ENCODE assay signal across 8 mouse cellular contexts in the genomic region with DNA sequence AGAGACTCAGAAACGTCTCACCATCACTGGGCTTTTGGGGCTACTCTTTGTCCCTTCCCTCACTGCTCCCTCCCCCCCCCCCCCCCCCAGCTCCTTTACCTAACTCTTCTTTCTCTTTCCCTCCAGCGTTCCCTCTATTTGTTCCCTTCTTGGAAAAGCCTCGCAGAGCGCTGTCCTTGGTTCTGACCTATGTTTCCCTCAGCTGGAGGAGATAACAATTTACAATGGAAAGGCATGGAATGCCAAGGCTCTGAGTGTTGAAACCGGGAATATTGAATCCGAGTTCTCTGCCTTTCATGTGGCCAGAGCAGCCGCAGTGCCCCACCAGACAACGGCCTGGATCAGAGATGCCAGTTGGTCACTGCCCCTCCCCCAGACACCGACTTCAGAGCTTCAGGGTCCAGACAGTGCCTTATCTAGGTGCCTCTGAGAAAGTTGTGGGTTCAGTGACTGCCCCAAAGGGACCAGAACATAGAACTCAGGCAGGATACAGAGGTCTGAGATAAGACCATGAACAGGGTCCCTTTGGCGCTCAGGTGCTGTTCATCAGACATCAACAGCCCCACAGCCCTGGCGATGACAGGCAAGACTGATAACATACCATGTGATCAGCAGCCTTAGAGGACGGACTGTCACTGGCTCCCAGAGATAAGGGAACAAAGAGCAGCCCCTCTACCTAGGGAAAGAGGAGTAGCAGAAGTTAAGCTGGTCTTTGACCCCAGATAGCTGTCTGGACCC. TPM values are rescaled to one million over a fixed set of nuclear protein-coding genes. Genes with fewer than 3 reads are reported as not detected.
DNase-seq lines count a peak whose midpoint lies in the region; ATAC-seq lines count a peak whose summit lies in the region.

No protein-coding gene starts in this region.

- H3K27me3 ChIP-seq in hindbrain, embryonic 14.5 days (ENCODE audit: control insufficient read depth, insufficient read depth, low read length): 0 out of 2 replicates have a peak, but pooled peaks cover 5% of the 10 kb centered on the region
- H3K27me3 ChIP-seq in midbrain, embryonic 12.5 days: peaks cover 20% of the 10 kb centered on the region

- H3K4me1 ChIP-seq in hindbrain, embryonic 14.5 days (replicated peaks; ENCODE audit: control insufficient read depth, insufficient read depth, low read length): peaks cover 23% of the 10 kb centered on the region
- H3K4me1 ChIP-seq in midbrain, embryonic 12.5 days: peaks cover 27% of the 10 kb centered on the region

- no peak overlapping the region for H3K27ac ChIP-seq in hindbrain, embryonic 14.5 days
- H3K27ac ChIP-seq in midbrain, embryonic 12.5 days (replicated peaks): no peak overlapping the region

- DNase-seq in adrenal gland, adult (ENCODE audit: inconsistent age in 2 of 2, low spot score in 1 of 2): peak; percentile 29 to 72
- no peak for DNase-seq in adrenal gland, postnatal 4 days (ENCODE audit: low spot score in 2 of 2)
- peak; percentile 18 for DNase-seq in adrenal gland, adult 8-10 months
- DNase-seq in hindbrain, embryonic 14.5 days (ENCODE audit: low spot score): peak; percentile 54
- no peak for DNase-seq in spleen, postnatal 36 days (ENCODE audit: low spot score in 2 of 2)
- DNase-seq in thymus, adult 18-20 months: no peak

- ATAC-seq in hindbrain, embryonic 14.5 days (ENCODE audit: low FRiP score): no peak
- ATAC-seq in midbrain, embryonic 12.5 days (ENCODE audit: low FRiP score, low read depth): 0 out of 2 replicates have a peak, but pooled peaks have one; percentile 52
- ATAC-seq in erythroblast, adult 5-6 weeks (replicated peaks; ENCODE audit: low FRiP score, poor library complexity, severe bottlenecking): no peak

- no peaks in the 10 kb centered on the region for H3K9me3 ChIP-seq in hindbrain, embryonic 14.5 days (ENCODE audit: control insufficient read depth, low read length)
- H3K9me3 ChIP-seq in midbrain, embryonic 12.5 days: no peaks in the 10 kb centered on the region

- no peaks in the 10 kb centered on the region for H3K36me3 ChIP-seq in hindbrain, embryonic 14.5 days (replicated peaks; ENCODE audit: control insufficient read depth, insufficient read depth)
- H3K36me3 ChIP-seq in midbrain, embryonic 12.5 days: no peaks in the 10 kb centered on the region

- H3K4me3 ChIP-seq in hindbrain, embryonic 14.5 days (replicated peaks; ENCODE audit: low read length): no peak overlapping the region
- H3K4me3 ChIP-seq in midbrain, embryonic 12.5 days: no peak overlapping the region

- WGBS in hindbrain, embryonic 14.5 days: 14% methylated on average over 12 of the region's 12 CpGs
- 13% methylated on average over 12 of the region's 12 CpGs for WGBS in midbrain, embryonic 12.5 days

- H3K4me2 ChIP-seq in hindbrain, embryonic 14.5 days (replicated peaks): no peak overlapping the region
- H3K4me2 ChIP-seq in midbrain, embryonic 12.5 days (replicated peaks): no peak overlapping the region

- no peak overlapping the region for H3K9ac ChIP-seq in hindbrain, embryonic 14.5 days
- no peak overlapping the region for H3K9ac ChIP-seq in midbrain, embryonic 12.5 days (replicated peaks)

RNA-seq across cellular contexts. Expression of a gene that starts 25.8 kb away (rescaled TPM):
- total RNA-seq in adrenal gland, postnatal 4 days (2021): under 1 TPM in 1 of 2 experiments, not detected in 1; 0.54 TPM
- under 1 TPM in 2 of 4 experiments, not detected in 2; 0.11 to 0.17 TPM for total RNA-seq in adrenal gland, adult 8-10 months (2022)
- polyA plus RNA-seq in hindbrain, embryonic 14.5 days (2014; fragmentation: Nextera tagmentation; extraction: Ambion mirVana): 8.7 and 11.5 TPM in 2 replicates
- polyA plus RNA-seq in midbrain, embryonic 12.5 days (2016; fragmentation: Nextera tagmentation; extraction: Ambion mirVana): 3.2 and 4.2 TPM in 2 replicates
- total RNA-seq in erythroblast, adult 5-6 weeks (2015; ENCODE audit: low replicate concordance): not detected in 2 replicates
- total RNA-seq in erythroblast, adult 5-6 weeks (2017; ENCODE audit: low replicate concordance): not detected in 2 replicates

RNA-seq across cellular contexts. Expression of a gene that starts 39.9 kb away (rescaled TPM):
- total RNA-seq in adrenal gland, postnatal 4 days (2021): 10 to 100 TPM; 17.1 to 18.2 TPM
- total RNA-seq in adrenal gland, adult 8-10 months (2022): 10 to 100 TPM; 13.2 to 19.7 (median 14.6) TPM
- polyA plus RNA-seq in hindbrain, embryonic 14.5 days (2014; fragmentation: Nextera tagmentation; extraction: Ambion mirVana): 14.6 TPM in 2 replicates
- polyA plus RNA-seq in midbrain, embryonic 12.5 days (2016; fragmentation: Nextera tagmentation; extraction: Ambion mirVana): 21.7 and 23.7 TPM in 2 replicates
- total RNA-seq in erythroblast, adult 5-6 weeks (2015; ENCODE audit: low replicate concordance): 3.1 and 6.5 TPM in 2 replicates
- total RNA-seq in erythroblast, adult 5-6 weeks (2017; ENCODE audit: low replicate concordance): 4.0 and 7.4 TPM in 2 replicates

Comparison
In these comparisons a context has a peak if more than half of its experiments do, and no peak if none do; other contexts are left out.
1. DNase-seq: peak in adrenal gland, adult (2 of 2), adrenal gland, adult 8-10 months (single experiment) and hindbrain, embryonic 14.5 days (single experiment); none in adrenal gland, postnatal 4 days (0 of 2), spleen, postnatal 36 days (0 of 2) and thymus, adult 18-20 months (0 of 2).